Mouse (Mus musculus): ENCODE results near the gene Foxi3.

The Foxi3 gene

GRCm38 (mm10) chr6:70956285-70956912 lies at the start of gene Foxi3:
TSS of gene Foxi3 (plus strand) at chr6:70956531.
- DNase-seq: peak; percentile 28

- no peak for DNase-seq
Measured at GRCm38 (mm10) chr6:70909572-70909971, 46.8 kb upstream of the Foxi3 start.

- DNase-seq: no peak
Measured at GRCm38 (mm10) chr6:70910285-70910684, 46.0 kb upstream of the Foxi3 start.

GRCm38 (mm10) chr6:70911668-70912395 lies 44.5 kb upstream of the Foxi3 start:
- no peak for DNase-seq

GRCm38 (mm10) chr6:70912396-70912765 lies 44.0 kb upstream of the Foxi3 start:
- no peak for DNase-seq

GRCm38 (mm10) chr6:70918827-70919226 lies 37.5 kb upstream of the Foxi3 start, which contains the start of gene Tex37:
TSS of gene Tex37 (minus strand) at chr6:70918927.
- DNase-seq: no peak

- peak; percentile 36 for DNase-seq
Measured at GRCm38 (mm10) chr6:70921274-70922074, 34.9 kb upstream of the Foxi3 start.

- no peak for DNase-seq
Measured at GRCm38 (mm10) chr6:70931801-70932200, 24.5 kb upstream of the Foxi3 start.

GRCm38 (mm10) chr6:70953274-70953673 lies 3.1 kb upstream of the Foxi3 start:
- no peak for DNase-seq

- DNase-seq: peak; percentile 8
Measured at GRCm38 (mm10) chr6:70954040-70954439, 2.3 kb upstream of the Foxi3 start.

- no peak for DNase-seq
Measured at GRCm38 (mm10) chr6:70955291-70955800, 985 bp upstream of the Foxi3 start.

GRCm38 (mm10) chr6:70955841-70956240 lies 490 bp upstream of the Foxi3 start:
- DNase-seq: no peak

GRCm38 (mm10) chr6:70956936-70957335 lies 605 bp downstream of the Foxi3 start:
- no peak for DNase-seq

GRCm38 (mm10) chr6:70957341-70957940 lies 1.1 kb downstream of the Foxi3 start:
- DNase-seq: no peak

GRCm38 (mm10) chr6:70964116-70964830 lies 7.9 kb downstream of the Foxi3 start:
- DNase-seq: no peak

GRCm38 (mm10) chr6:70965694-70966093 lies 9.4 kb downstream of the Foxi3 start:
- DNase-seq: peak; percentile 6

- no peak for DNase-seq
Measured at GRCm38 (mm10) chr6:70967422-70967821, 11.1 kb downstream of the Foxi3 start.

GRCm38 (mm10) chr6:70968291-70968690 lies 12.0 kb downstream of the Foxi3 start:
- DNase-seq: no peak

- no peak for DNase-seq
Measured at GRCm38 (mm10) chr6:70973066-70973465, 16.7 kb downstream of the Foxi3 start.

- no peak for DNase-seq
Measured at GRCm38 (mm10) chr6:70981036-70981435, 24.7 kb downstream of the Foxi3 start.

GRCm38 (mm10) chr6:70982416-70982815 lies 26.1 kb downstream of the Foxi3 start:
- DNase-seq: no peak

GRCm38 (mm10) chr6:70986683-70987082 lies 30.4 kb downstream of the Foxi3 start:
- no peak for DNase-seq

Measured in thymus, postnatal 14 days (tissue).